Mouse (Mus musculus) CH12.LX (cell line): ENCODE results near the gene Rgsl1. TPM values are rescaled to one million over a fixed set of nuclear protein-coding genes. Genes with fewer than 3 reads are reported as not detected.
"Not testable (repeated sequence)": the region's sequence is repeated elsewhere in the genome, so short reads cannot be mapped to it uniquely, and the experiment has no call there.

ENCODE experiments used
- DNase-seq: peaks from one replicate; pipeline ENCODE4 v3.0.0-alpha.2; 2013; ENCODE audit errors: extremely low read depth
- H3K27ac ChIP-seq: 2 replicates; pipeline ENCODE4 v1.5.1; 2012; ENCODE audit warnings: low read depth, mild to moderate bottlenecking, control low read depth, moderate library complexity; ENCODE audit not compliant: insufficient read depth
- H3K27me3 ChIP-seq: replicated peaks from 2 replicates; pipeline ENCODE3; 2012; ENCODE audit warnings: inconsistent platforms
- H3K36me3 ChIP-seq, 2 experiments: replicated peaks in 1 of 2; 2 replicates each; pipeline versions ENCODE3 to v1.6.1; 2012; ENCODE audit warnings: inconsistent platforms in 1 of 2, low read length in 1 of 2, mild to moderate bottlenecking in 1 of 2, mixed read lengths in 1 of 2, moderate library complexity in 1 of 2; ENCODE audit not compliant: control insufficient read depth in 1 of 2, insufficient read depth in 1 of 2
- H3K4me1 ChIP-seq, 2 experiments: 2 replicates each; pipeline ENCODE4 v1.6.1; 2012; ENCODE audit warnings: inconsistent platforms in 1 of 2, moderate library complexity in 1 of 2; ENCODE audit not compliant: insufficient read depth in 2 of 2, control insufficient read depth in 1 of 2
- H3K4me2 ChIP-seq: 2 replicates; pipeline ENCODE4 v1.6.1; 2012; ENCODE audit warnings: low read depth, mild to moderate bottlenecking, control low read depth; ENCODE audit not compliant: poor library complexity, insufficient read depth, severe bottlenecking
- H3K4me3 ChIP-seq, 3 experiments: fragments of 150-350 bp in 1 of 3; sonication (generic) in 1 of 3; replicated peaks in 1 of 3; 2 replicates each; pipeline versions ENCODE3 to v1.5.1; 2011 to 2012; ENCODE audit warnings: low read depth in 2 of 3, low read length in 2 of 3, mild to moderate bottlenecking in 2 of 3, moderate library complexity in 2 of 3, control low read depth in 1 of 3, improper control_type of control experiment in 1 of 3, inconsistent platforms in 1 of 3, mixed read lengths in 1 of 3; ENCODE audit not compliant: poor library complexity in 1 of 3
- H3K79me2 ChIP-seq: replicated peaks from 2 replicates; pipeline ENCODE4 v1.6.1; 2012; ENCODE audit warnings: mild to moderate bottlenecking, moderate library complexity; ENCODE audit not compliant: control insufficient read depth, poor library complexity, insufficient read depth, severe bottlenecking; ENCODE audit errors: extremely low read depth
- H3K9ac ChIP-seq: 2 replicates; pipeline ENCODE4 v1.6.1; 2012; ENCODE audit warnings: low read depth, mild to moderate bottlenecking, control low read depth, moderate library complexity; ENCODE audit not compliant: insufficient read depth
- H3K9me3 ChIP-seq: replicated peaks from 2 replicates; pipeline ENCODE3; 2012; ENCODE audit warnings: low read length, inconsistent platforms, mixed read lengths
- BHLHE40 ChIP-seq: IDR thresholded peaks from 2 replicates; pipeline ENCODE4 v1.6.1; 2011; ENCODE audit warnings: mild to moderate bottlenecking, low read depth, low read length, improper control_type of control experiment
- CTCF ChIP-seq, 2 experiments: IDR thresholded peaks in 1 of 2; conservative IDR thresholded peaks in 1 of 2; 2 replicates each; pipeline ENCODE4 v1.5.1; 2011 to 2012; ENCODE audit warnings: low read depth in 2 of 2, low read length in 2 of 2, improper control_type of control experiment in 1 of 2, inconsistent platforms in 1 of 2, mild to moderate bottlenecking in 1 of 2, moderate library complexity in 1 of 2
- E2F4 ChIP-seq: IDR thresholded peaks from 2 replicates; pipeline ENCODE4 v1.6.1; 2011; ENCODE audit warnings: low read depth, low read length, improper control_type of control experiment; ENCODE audit not compliant: insufficient replicate concordance
- ELF1 ChIP-seq: IDR thresholded peaks from 2 replicates; pipeline ENCODE4 v1.6.1; 2014; ENCODE audit warnings: low read depth, mild to moderate bottlenecking, inconsistent platforms, low read length, improper control_type of control experiment
- ETS1 ChIP-seq: conservative IDR thresholded peaks from 2 replicates; pipeline ENCODE4 v1.6.1; 2012; ENCODE audit warnings: low read depth, mild to moderate bottlenecking, inconsistent platforms, low read length, improper control_type of control experiment, moderate library complexity
- GABPA ChIP-seq: IDR thresholded peaks from 2 replicates; pipeline ENCODE4 v1.6.1; 2012; ENCODE audit warnings: low read depth, low read length, improper control_type of control experiment, inconsistent platforms; ENCODE audit not compliant: insufficient replicate concordance
- HCFC1 ChIP-seq: IDR thresholded peaks from 2 replicates; pipeline ENCODE4 v1.6.1; 2012; ENCODE audit warnings: low read depth, mild to moderate bottlenecking, inconsistent platforms, low read length, improper control_type of control experiment
- JUN ChIP-seq: IDR thresholded peaks from 2 replicates; pipeline ENCODE4 v1.6.1; 2011; ENCODE audit warnings: low read depth, mild to moderate bottlenecking, low read length, improper control_type of control experiment, moderate library complexity; ENCODE audit not compliant: insufficient read depth
- JUND ChIP-seq: conservative IDR thresholded peaks from 2 replicates; pipeline ENCODE4 v1.6.1; 2011; ENCODE audit warnings: low read depth, low read length, improper control_type of control experiment
- MAFK ChIP-seq: IDR thresholded peaks from 2 replicates; pipeline ENCODE4 v1.6.1; 2011; ENCODE audit warnings: low read length, improper control_type of control experiment; ENCODE audit not compliant: insufficient replicate concordance
- MEF2A ChIP-seq: IDR thresholded peaks from 2 replicates; pipeline ENCODE4 v1.6.1; 2014; ENCODE audit warnings: low read depth, mild to moderate bottlenecking, inconsistent platforms, low read length, improper control_type of control experiment, borderline replicate concordance
- NRF1 ChIP-seq: IDR thresholded peaks from 2 replicates; pipeline ENCODE4 v1.6.1; 2014; ENCODE audit warnings: low read depth, mild to moderate bottlenecking, inconsistent platforms, low read length, improper control_type of control experiment, moderate library complexity
- PAX5 ChIP-seq: IDR thresholded peaks from 2 replicates; pipeline ENCODE4 v1.6.1; 2012; ENCODE audit warnings: low read length, inconsistent platforms, mixed read lengths
- POLR2A ChIP-seq: IDR thresholded peaks from 2 replicates; pipeline ENCODE4 v1.6.1; 2011; ENCODE audit warnings: low read depth, mild to moderate bottlenecking, improper control_type of control experiment, low read length
- POLR2AphosphoS2 ChIP-seq: IDR thresholded peaks from 2 replicates; pipeline ENCODE4 v1.6.1; 2011; ENCODE audit warnings: low read depth, low read length, improper control_type of control experiment
- SIN3A ChIP-seq: IDR thresholded peaks from 2 replicates; pipeline ENCODE4 v1.6.1; 2012; ENCODE audit warnings: low read length, improper control_type of control experiment, inconsistent platforms
- SMC3 ChIP-seq: IDR thresholded peaks from 2 replicates; pipeline ENCODE4 v1.6.1; 2011; ENCODE audit warnings: low read depth, low read length, improper control_type of control experiment
- TCF12 ChIP-seq: IDR thresholded peaks from 2 replicates; pipeline ENCODE4 v1.6.1; 2014; ENCODE audit warnings: low read depth, mild to moderate bottlenecking, inconsistent platforms, low read length, improper control_type of control experiment
- UBTF ChIP-seq: IDR thresholded peaks from 2 replicates; pipeline ENCODE4 v1.6.1; 2012; ENCODE audit warnings: low read depth, mild to moderate bottlenecking, inconsistent platforms, low read length, improper control_type of control experiment, moderate library complexity
- USF2 ChIP-seq: conservative IDR thresholded peaks from 2 replicates; pipeline ENCODE4 v1.6.1; 2011; ENCODE audit warnings: low read depth, low read length, improper control_type of control experiment
- ZNF384 ChIP-seq: IDR thresholded peaks from 2 replicates; pipeline ENCODE4 v1.6.1; 2012; ENCODE audit warnings: low read depth, low read length, improper control_type of control experiment, inconsistent platforms
- dilution Hi-C: fragments of 300-500 bp; cut with MboI; formaldehyde crosslinking; loops from 2 replicates; pipeline ENCODE4 v1.14.3; 2020; ENCODE audit warnings: low sequenced_read_pairs; ENCODE audit not compliant: extremely low pct_unique_long_range_greater_than_20kb, extremely low pct_ligation_motif_present
- in situ Hi-C: fragments of 300-500 bp; cut with MboI; formaldehyde crosslinking; loops from 3 replicates; pipeline ENCODE4 v1.14.3; 2019; ENCODE audit warnings: low sequenced_read_pairs, low pct_ligation_motif_present, low pct_unique_long_range_greater_than_20kb, mixed read lengths
- polyA plus RNA-seq: library from polyadenylated mRNA; unstranded; fragments of >175 nt; gene quantifications from 2 replicates; pipeline ENCODE4 v1.2.1, GENCODE M21; 2012; ENCODE audit warnings: low read depth; ENCODE audit not compliant: insufficient read length
- total RNA-seq, 2 experiments: library from RNA; depleted of rRNA; stranded (reverse); fragments of 300-350 nt in 1 of 2; fragments of >200 nt in 1 of 2; gene quantifications; 2 replicates each; pipeline ENCODE4 v1.2.3; 2012 to 2014

Gene Rgsl1
- total and polyA plus RNA-seq, 3 experiments, result 0.20 TPM; not detected in 2

- dilution Hi-C loops, result no loop called here
Measured at GRCm38 (mm10) chr1:153890121-153890520, 46.2 kb upstream of the Rgsl1 start.

DNA sequence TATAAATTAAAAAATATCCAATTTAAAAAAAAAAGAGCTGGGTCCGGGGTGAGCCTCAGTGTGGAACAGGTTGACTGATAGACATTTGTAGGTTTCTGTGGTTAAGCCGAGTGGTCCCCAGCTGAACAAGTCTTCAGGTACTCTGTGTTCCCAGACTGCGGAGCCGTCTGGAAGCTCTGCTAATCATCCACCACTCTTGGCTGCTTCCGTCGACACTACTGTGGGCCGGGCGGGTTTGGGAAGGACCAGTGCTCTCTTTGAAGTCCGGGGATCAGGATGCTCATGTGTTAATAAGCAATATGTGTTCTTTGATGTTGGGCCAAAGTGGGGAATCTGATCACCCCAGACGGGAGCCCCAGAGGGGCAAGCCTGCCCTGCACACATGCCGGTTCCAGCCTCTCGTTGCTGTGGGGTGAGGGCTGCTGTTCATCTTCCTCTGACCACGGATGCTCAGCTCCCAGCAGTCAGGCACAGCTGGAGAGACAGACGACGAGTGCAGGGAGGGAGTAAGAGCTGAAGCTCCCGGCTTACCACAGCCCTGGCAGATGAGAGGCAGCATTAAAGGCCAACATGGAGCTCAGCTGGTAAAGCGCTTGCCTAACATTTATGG, 42.2 kb upstream of the Rgsl1 start:
- Histone ChIP-seq H3K4me1 (no peaks in the 10 kb centered on the region), H3K4me3 (no peak overlapping the region), H3K27me3 (no peaks in the 10 kb centered on the region), H3K9me3 (no peaks in the 10 kb centered on the region), H3K36me3 (no peaks in the 10 kb centered on the region), H3K79me2 (no peaks in the 10 kb centered on the region), H3K27ac (no peak overlapping the region), H3K9ac (no peak overlapping the region)
- no peak for DNase-seq
- TF ChIP-seq TCF12 (no peak), SIN3A (no peak), JUND (no peak)
- TF ChIP-seq, all 38 proteins: peak for 0
- dilution Hi-C loops, result no loop called here
- in situ Hi-C loops, result no loop called here
- no peak overlapping the region for H3K4me2 ChIP-seq

More at GRCm38 (mm10) chr1:153890121-153890520, 46.2 kb upstream of the Rgsl1 start:
- H3K4me3 ChIP-seq, result no peak overlapping the region
- peaks cover 0 to 1% of the 10 kb centered on the region in 2 experiments; a peak in 1 of 4 replicates for H3K4me1 ChIP-seq
- no peak for TF ChIP-seq HCFC1
- TF ChIP-seq USF2, result no peak
- TF ChIP-seq MAFK, result no peak
- TF ChIP-seq SMC3, result no peak
- TF ChIP-seq UBTF, result no peak
- no peak for TF ChIP-seq PAX5
- TF ChIP-seq GABPA, result no peak
- no peak for TF ChIP-seq ETS1
- TF ChIP-seq MEF2A, result no peak
- TF ChIP-seq E2F4, result no peak
- no peak for TF ChIP-seq JUN
- no peak for TF ChIP-seq NRF1
- TF ChIP-seq BHLHE40, result no peak
- TF ChIP-seq POLR2A, result no peak
- no peak for TF ChIP-seq CTCF (conservative IDR thresholded peaks at IDR 0.05 in 1 of 2, IDR thresholded peaks at IDR 0.05 in 1 of 2; ENCODE audit: low read depth in 2 of 2, low read length in 2 of 2)
- no peak for TF ChIP-seq ZNF384
- no peak for TF ChIP-seq ELF1
- no peak for TF ChIP-seq POLR2AphosphoS2
- H3K4me2 ChIP-seq, result no peak overlapping the region
- H3K9me3 ChIP-seq, result no peaks in the 10 kb centered on the region
- no peak for DNase-seq
- no peak overlapping the region for H3K27ac ChIP-seq
- in situ Hi-C loops, result loop anchor here (5.0 to 10.0 kb wide), 3 partner anchors 145 to 287 kb away; no protein-coding TSS in a partner anchor
- H3K9ac ChIP-seq, result no peak overlapping the region
- no peaks in the 10 kb centered on the region for H3K36me3 ChIP-seq
- peaks cover 6% of the 10 kb centered on the region for H3K27me3 ChIP-seq
- no peaks in the 10 kb centered on the region for H3K79me2 ChIP-seq

DNA sequence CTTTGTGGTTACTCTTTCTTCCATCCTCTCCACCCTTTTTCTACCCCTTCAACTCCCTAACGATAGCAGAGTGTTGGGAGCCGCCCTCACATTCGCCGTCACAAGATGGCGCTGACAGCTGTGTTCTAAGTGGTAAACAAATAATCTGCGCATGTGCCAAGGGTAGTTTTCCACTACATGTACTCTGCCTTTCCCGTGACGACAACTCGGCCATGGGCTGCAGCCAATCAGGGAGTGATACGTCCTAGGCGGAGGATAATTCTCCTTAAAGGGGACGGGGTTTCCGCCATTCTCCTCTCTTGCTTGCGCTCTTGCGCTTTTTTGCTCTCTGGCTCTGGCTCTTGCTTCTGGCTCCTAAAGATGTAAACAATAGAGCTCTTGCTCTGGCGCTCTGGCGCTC, 36.4 kb upstream of the Rgsl1 start:
- H3K27me3 ChIP-seq, H3K4me1 ChIP-seq, H3K9ac ChIP-seq, in situ Hi-C loops, H3K9me3 ChIP-seq, H3K4me3 ChIP-seq, dilution Hi-C loops, H3K79me2 ChIP-seq, H3K4me2 ChIP-seq, H3K27ac ChIP-seq, H3K36me3 ChIP-seq, DNase-seq: not testable (repeated sequence)
